Mouse (Mus musculus): ENCODE measurements around the gene Pld2. TPM values are rescaled to one million over a fixed set of nuclear protein-coding genes. Genes with fewer than 3 reads are reported as not detected.
A peak's percentile ranks its signal among the peaks of the same experiment; 100 is the strongest.

Pld2 gene
- total RNA-seq, 2 experiments from 2014 or later, result 15.9 to 17.1 TPM

- intact Hi-C loops (cut with DNase I; ENCODE audit: low total_unique reads), result no loop called here
These were observed 56.2 kb downstream of the Pld2 start for GRCm38 (mm10) chr11:70596094-70596493.

GRCm38 (mm10) chr11:70597301-70597700 lies 57.4 kb downstream of the Pld2 start:
- intact Hi-C loops (cut with DNase I; ENCODE audit: low total_unique reads), result no loop called here
- no peak for DNase-seq

More at GRCm38 (mm10) chr11:70596094-70596493, 56.2 kb downstream of the Pld2 start:
- DNase-seq, result no peak

- intact Hi-C loops (cut with DNase I; ENCODE audit: low total_unique reads), result no loop called here
- no peak for DNase-seq
These were observed 58.6 kb downstream of the Pld2 start for GRCm38 (mm10) chr11:70598451-70598953.

GRCm38 (mm10) chr11:70605024-70605566 lies 65.2 kb downstream of the Pld2 start:
- intact Hi-C loops (cut with DNase I; ENCODE audit: low total_unique reads), result loop anchor here (2.0 to 10.0 kb wide), 3 partner anchors 73 to 150 kb away; partner anchors contain the start of genes Cxcl16, Gltpd2, Gm40193 and Med11
- DNase-seq, result peak; percentile 68

- intact Hi-C loops (cut with DNase I; ENCODE audit: low total_unique reads), result loop anchor here (5.0 to 10.0 kb wide), 2 partner anchors 74 to 152 kb away; partner anchors contain the start of genes Cxcl16, Gm40193, Med11 and Zmynd15
- no peak for DNase-seq
These were observed 66.9 kb downstream of the Pld2 start for GRCm38 (mm10) chr11:70606717-70607116.

GRCm38 (mm10) chr11:70607611-70608010 lies 67.7 kb downstream of the Pld2 start:
- intact Hi-C loops (cut with DNase I; ENCODE audit: low total_unique reads), result loop anchor here (5.0 to 10.0 kb wide), 2 partner anchors 75 to 153 kb away; partner anchors contain the start of genes Cxcl16, Gm40193, Med11 and Zmynd15
- no peak for DNase-seq

Other genes with a start within 250 kb of the Pld2 start
- gene Alox12e, start 217.4 kb upstream of the Pld2 start, total RNA-seq (2021), result under 1 TPM in 1 of 2 experiments, not detected in 1; 0.09 TPM
- not detected for gene Alox15, start 188.0 kb upstream of the Pld2 start, total RNA-seq (2021)
- gene Pelp1, start 130.0 kb upstream of the Pld2 start, total RNA-seq (2021), result 10 to 100 TPM; 14.9 to 18.6 TPM
- gene Arrb2, start 107.4 kb upstream of the Pld2 start, total RNA-seq (2021), result 1 to 10 TPM; 8.3 to 9.7 TPM
- 1 to 10 TPM; 6.2 to 6.5 TPM for gene Med11, start 88.1 kb upstream of the Pld2 start, total RNA-seq (2021)
- gene Zmynd15, start 80.6 kb upstream of the Pld2 start, total RNA-seq (2021), result under 1 TPM; 0.31 to 0.84 TPM
- gene Cxcl16, start 80.1 kb upstream of the Pld2 start, total RNA-seq (2021), result 1 to 10 TPM; 2.6 to 3.1 TPM
- not detected for gene Tm4sf5, start 34.8 kb upstream of the Pld2 start, total RNA-seq (2021)
- not detected for gene Vmo1, start 25.4 kb upstream of the Pld2 start, total RNA-seq (2021)
- gene Gltpd2, start 20.9 kb upstream of the Pld2 start, total RNA-seq (2021), result not detected
- gene Psmb6, start 14.7 kb upstream of the Pld2 start, total RNA-seq (2021), result 100 to 1,000 TPM; 292 to 301 TPM
- gene Gm40193, start 7.1 kb upstream of the Pld2 start, total RNA-seq (2021), result not detected
- 10 to 100 TPM; 26.1 to 27.7 TPM for gene Mink1, start 22.8 kb downstream of the Pld2 start, total RNA-seq (2021)
- gene 4930544D05Rik, start 75.8 kb downstream of the Pld2 start, total RNA-seq (2021), result not detected
- gene Chrne, start 79.2 kb downstream of the Pld2 start, total RNA-seq (2021), result 10 to 100 TPM; 38.7 to 39.4 TPM
- gene Gp1ba, start 99.1 kb downstream of the Pld2 start, total RNA-seq (2021), result under 1 TPM in 1 of 2 experiments, not detected in 1; 0.08 TPM
- 10 to 100 TPM; 34.9 to 35.7 TPM for gene Rnf167, start 107.2 kb downstream of the Pld2 start, total RNA-seq (2021)
- gene Slc25a11, start 107.4 kb downstream of the Pld2 start, total RNA-seq (2021), result 100 to 1,000 TPM; 278 to 315 TPM
- 100 to 1,000 TPM; 340 to 388 TPM for gene Pfn1, start 114.6 kb downstream of the Pld2 start, total RNA-seq (2021)
- 1,000 to 10,000 TPM; 6,763 to 7,262 TPM for gene Eno3, start 117.1 kb downstream of the Pld2 start, total RNA-seq (2021)
- 100 to 1,000 TPM; 117 to 122 TPM for gene Spag7, start 129.4 kb downstream of the Pld2 start, total RNA-seq (2021)
- 10 to 100 TPM; 21.2 to 25.5 TPM for gene Camta2, start 148.0 kb downstream of the Pld2 start, total RNA-seq (2021)
- 1 to 10 TPM; 2.5 to 3.3 TPM for gene Inca1, start 160.1 kb downstream of the Pld2 start, total RNA-seq (2021)
- gene Kif1c, start 160.5 kb downstream of the Pld2 start, total RNA-seq (2021), result 100 to 1,000 TPM; 216 to 226 TPM
- gene Zfp3, start 224.1 kb downstream of the Pld2 start, total RNA-seq (2021), result 10 to 100 TPM in 1 of 2 experiments, 1 to 10 TPM in 1; 7.4 to 10.8 TPM